Mouse (Mus musculus) CH12F3 (cell line): ENCODE data around the gene Grip1.

Experiments used
- in situ Hi-C: fragments of 300-500 bp; cut with MboI; formaldehyde crosslinking; loops from 2 replicates; pipeline ENCODE4 v1.14.3; 2020; ENCODE audit warnings: low sequenced_read_pairs

Grip1 gene

DNA sequence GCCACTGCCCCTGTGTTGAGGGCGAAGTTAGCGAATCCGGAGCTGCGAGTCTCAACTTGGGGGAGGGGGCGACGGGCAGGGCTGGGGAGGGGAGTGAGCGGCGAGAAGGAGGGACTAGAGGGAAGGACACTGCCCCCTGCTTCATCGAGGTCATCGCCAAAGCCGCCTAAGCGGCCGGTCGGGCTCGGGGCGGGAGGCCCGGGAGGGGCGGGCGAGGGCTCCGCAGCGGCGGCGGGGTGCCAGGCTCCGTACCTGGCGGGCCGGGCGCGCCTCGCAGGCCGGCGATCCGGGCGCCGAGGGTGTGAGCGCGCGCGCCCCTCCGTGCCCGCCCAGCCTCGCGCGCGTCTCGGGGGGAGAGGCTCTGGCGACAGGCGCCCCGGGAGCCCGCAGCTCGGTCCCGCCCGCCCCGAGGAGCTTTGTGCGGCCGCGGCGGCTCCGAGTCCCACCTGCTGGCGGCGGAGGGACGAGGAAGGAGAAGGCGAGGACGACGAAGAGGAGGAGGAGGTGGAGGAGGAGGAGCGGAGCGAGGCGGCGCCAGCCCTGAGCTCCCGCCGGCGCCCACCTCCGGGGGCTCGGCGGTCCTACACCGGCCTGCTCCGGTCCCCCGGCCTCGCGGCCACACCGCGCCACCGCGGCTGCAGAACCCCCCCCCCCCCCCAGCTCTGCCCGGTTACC is at the start of gene Grip1:
Gene Grip1 (plus strand): TSS at position 400 of the 675 bp plus-strand sequence.
- in situ Hi-C loops = no loop called here

DNA sequence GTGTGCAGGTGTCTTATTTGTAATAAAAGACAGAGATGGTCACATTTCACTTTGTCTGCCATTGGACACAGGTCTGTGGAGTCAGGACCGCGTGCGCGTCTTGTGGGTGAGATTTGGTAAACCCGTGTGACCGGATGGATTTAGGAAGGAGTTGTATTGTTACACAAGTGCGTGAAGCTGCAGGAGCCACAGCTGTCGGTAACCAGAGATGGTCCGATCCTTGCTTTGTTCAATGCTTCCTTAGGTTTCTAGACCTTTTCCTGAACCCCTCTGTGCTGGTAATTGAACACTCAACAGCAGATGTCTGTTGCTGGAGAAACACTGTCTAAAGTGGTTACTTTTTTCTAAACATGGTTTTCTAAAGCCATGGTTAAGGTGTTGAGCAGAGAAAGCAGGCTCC is 48.5 kb upstream of the Grip1 start:
- in situ Hi-C loops = no loop called here

DNA sequence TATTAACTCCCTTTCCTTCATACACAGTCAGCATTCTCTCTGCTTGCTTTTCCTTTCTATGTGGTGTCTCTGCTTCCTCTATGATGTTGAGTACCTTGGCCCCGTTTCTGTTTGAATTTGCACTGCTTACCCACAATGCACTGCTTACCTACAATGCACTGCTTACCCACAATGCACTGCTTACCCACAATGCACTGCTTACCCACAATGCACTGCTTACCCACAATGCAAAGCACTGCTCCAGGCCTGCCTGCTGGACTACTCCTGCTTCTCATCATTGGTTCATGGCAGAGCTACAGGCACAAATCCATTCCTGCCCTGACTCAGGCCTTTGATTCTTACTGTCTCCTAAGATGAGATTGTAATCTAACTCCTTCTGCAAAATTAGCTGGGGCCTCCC is 48.0 kb upstream of the Grip1 start:
- in situ Hi-C loops = no loop called here

DNA sequence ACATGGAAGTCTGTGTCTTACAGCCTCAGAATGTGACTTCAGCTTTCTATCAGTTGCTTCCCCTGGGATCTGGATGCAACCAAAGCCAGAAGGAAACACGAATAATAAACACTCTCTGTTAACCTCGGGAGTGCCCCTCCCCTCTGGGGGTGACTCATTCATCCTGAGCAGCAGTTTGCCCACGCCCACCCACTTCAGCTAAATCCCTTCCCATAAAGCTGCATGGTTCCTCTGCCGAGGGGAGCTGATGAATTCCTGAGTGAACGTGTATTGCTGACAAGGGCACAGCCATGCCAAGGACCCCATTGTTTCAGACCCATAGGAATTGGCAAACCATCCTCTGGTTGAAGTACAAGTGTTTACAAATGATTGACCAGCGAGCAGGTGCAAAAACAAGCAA is 45.3 kb upstream of the Grip1 start:
- in situ Hi-C loops = no loop called here

DNA sequence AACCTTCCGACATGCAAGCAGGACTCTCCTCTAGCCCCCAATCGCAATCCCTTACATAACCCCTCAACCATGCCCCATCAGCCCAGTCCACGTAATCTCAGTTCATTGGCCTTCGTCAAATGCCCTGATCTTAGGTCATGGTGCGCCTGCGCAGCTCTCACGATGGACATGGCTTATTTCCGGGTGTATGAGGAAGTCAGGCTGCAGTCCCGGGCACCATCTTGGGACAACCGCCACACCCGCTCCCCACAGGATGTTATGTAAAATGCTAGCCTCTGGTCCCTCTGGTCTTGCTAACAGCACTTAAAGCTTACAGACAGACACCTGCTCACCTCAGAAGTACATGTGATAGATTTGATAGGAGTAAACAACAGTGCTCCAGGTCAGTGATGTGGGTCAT is 40.4 kb upstream of the Grip1 start:
- in situ Hi-C loops = no loop called here

DNA sequence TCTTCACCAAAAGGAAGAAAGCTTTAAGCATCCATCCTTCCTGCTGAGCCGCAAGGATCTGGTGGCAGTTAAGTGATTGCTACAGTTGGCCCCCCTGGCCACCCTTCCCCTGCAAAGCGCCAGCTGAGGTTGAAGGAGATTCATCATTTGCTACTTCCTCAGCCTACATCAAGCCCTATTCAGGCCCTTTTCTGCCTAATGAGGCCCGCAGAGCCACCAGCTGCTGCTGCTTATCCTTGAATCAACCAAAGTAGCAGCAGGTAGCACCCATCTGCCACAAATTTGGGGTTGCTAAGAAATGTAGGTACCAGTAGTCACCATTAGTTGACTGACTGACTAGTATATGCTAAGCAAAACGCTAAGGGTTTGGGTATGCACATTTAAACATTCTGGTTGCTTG is 38.5 kb upstream of the Grip1 start:
- in situ Hi-C loops = no loop called here

DNA sequence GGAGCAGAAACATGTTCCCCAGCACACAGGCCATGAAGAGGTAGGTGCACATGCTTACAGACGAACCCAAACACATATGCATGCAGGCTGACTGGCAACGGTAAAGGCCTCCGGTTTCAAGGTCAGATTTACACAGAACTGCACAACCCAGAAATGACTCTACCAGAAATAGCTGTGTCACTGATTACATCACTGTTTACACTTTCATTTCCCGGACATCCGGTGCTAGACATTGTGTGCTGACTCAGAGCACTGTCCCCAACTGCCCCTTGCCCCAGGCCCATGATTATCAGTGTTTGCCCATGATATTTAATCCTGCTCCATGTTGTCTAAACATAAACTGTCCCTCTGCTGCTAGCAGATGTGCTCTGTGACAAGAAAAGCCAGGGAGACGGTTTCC is 32.2 kb upstream of the Grip1 start:
- in situ Hi-C loops = no loop called here

DNA sequence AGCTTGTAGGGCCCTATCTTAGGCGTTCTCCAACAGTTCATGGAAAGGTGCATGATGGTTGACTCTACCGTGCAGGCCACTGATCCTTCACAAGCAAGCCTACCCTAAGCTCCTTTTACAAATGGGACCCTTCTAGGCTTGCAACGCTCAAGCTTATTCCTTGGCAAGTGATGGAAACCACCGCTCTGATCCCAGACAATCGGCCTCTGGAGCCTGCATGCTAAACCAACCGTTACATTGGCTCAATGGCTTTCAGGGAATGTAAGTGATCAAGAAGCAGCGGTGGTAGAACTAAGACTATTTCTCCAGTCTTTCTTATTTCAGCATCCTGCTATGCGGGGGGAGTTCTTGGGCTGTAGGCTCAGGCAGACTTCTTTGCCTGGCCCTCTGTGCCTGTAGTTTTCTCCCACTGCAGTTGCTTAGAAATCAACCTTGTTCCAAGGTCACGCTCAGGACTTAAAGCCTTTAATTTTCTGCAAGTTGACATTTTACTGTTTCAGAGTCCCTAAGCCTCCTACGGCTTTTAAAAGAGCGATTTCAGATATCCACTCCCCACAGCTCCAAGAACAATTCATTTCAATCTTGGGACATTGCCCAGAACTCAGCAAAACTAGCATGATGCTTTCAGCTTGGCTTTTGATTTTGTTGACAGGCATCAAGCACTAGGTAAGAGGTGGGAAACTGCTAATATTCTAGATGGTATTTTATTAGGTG is 29.7 kb upstream of the Grip1 start:
- in situ Hi-C loops = no loop called here

DNA sequence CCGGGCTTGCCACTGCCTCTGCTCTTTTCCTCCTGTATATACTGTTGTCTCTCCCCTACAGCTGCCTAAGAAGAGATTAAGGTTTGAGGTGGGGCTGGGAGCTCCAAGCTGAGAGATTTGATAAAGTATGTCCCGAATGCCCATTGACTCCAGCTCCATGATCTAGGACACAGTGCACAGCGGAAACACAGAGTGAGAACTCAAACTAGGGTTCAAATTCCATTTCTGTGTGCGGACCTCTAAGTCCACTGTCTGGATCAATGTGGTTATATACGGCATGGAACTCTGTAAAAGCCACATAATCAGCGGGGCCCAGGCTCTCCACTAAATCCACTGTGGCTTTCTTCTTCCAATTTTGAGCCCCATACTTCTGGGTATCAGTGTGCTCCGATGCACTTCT is 26.0 kb upstream of the Grip1 start:
- in situ Hi-C loops = no loop called here

DNA sequence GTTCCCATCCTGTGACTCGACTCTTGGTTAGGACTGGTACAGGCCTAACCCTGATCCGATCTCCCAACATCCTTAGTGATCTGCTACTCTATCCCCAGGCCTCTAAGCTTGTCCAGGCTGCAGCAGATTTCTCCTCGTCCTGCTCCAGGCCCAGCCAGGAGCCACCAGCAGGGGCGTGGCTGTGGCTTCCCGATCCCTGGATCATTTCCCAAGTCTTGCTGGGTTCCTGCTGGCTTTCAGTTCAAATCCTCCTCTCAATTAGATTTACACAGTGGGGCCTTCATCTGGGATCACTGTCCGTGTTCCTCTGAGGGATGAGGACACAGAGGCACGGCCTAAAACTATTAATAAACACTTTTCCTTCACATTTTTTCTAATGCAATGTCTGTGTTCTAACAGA is 25.5 kb upstream of the Grip1 start:
- in situ Hi-C loops = no loop called here

DNA sequence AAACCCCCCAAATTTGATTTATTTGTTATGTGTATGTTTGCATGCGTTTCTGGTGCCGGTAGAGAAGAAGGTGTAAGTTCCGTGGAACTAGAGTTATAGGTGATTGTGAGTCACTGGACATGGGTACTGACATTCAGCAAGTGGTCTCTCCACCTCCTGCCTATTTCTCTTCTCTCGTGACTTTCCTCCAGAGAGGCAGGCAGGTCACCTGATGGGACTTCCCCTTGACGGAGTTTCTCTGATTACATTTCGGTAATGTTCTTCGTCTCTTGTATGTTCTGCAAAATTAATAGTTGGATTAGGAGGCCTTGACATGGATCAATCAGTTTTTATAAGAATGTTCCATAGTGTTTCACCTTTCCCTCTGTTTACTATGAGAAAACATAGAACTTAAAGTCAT is 23.4 kb upstream of the Grip1 start:
- in situ Hi-C loops = no loop called here

DNA sequence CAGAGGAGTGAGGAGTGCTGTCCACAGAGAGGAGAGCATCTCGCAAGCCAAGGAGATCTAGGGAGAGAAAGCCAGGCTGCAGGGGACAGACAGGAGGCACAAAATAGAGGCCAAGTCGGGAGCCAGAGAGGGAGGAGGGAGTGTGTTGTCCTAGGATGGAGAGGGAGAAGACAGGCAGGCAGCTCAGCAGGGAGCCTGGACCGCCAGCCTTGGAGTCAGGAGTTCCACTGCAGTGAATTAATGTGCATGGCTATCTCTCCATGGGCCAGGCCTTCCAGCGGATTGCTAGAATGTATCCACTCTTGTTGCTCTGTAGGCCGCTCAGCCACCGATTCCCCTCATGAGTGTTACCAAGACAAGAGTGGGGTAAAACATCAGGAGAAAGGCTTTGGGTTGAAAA is 21.8 kb upstream of the Grip1 start:
- in situ Hi-C loops = no loop called here

DNA sequence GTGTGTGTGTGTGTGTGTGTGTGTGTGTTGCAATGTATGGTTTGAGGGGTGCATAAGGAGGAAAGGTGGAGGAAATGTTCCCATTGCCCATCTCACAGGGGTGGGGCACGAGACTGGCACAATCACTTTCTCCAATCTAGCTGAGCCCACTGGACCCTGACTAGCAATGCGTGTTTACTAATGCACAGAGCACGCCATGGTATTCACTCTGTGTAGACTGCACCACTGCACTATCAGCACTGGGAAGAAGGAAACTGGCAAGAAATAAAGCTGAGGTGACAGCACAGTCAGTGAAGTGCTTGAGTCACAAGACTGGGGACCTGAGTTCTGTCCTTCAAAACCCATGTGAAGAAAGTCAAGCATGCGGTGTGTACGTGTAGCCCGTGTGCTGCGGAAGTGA is 17.8 kb upstream of the Grip1 start:
- in situ Hi-C loops = no loop called here

DNA sequence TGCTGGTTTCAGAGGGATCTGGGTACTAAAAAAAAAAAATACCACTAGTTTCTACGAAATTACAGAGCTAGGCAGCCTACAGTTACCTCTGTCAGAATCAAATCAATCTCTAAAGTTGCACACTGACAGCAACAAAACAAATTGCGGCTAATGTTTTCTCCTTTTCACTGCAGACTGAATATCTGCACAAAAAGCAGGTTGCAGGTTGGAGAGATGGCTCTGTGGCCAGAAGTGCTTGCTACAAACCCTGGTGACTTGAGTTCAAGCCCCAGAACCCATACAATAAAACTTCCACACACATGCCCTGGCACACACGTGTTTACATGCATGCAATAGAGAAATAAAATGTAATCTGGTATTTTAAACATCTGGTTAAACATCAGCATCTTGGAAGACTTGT is 16.3 kb upstream of the Grip1 start:
- in situ Hi-C loops = no loop called here

DNA sequence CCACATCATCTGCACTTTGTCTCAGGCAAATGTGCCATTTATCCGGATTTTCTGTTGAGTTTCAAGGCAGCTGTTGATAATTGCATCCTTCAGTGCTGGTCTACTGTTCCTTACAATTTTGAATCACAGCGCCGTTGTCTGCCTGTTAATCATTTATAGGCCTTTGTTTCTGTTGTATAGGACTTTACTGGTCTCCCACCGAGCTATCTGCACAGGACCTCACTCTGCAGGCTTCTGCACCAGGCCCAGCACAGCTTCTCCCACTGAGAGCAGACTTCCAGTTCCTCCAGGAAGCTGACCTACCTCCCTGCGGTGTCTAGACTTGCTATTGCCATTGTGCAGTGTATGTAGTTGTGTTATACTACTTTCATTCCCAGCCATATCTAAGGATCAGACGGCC is 11.9 kb upstream of the Grip1 start:
- in situ Hi-C loops = no loop called here

DNA sequence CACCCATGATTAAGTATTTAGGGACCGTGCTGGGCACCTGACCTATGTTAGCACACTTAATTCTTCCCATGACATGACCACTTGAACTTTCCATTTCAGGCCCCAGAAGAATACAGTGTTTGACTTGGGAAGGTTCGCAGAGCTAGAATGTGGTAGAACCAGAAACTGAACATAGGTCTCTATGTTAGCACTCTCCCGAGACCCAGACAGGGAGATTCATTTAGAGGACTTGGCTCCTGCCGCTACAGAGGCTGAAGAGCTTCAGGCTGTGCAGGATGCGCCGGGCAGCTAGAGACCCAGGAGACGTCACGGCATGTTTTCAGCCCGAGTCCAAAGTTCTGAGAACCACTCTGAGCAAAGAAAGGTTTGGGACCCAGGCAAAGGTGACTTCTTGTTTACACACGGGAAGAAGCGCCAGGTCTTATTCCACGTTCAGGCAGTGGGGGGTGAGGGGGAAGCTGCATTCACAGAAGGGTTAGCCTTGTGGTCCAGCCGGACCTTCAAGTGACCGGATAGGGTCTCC is 6.2 kb upstream of the Grip1 start:
- in situ Hi-C loops = no loop called here

DNA sequence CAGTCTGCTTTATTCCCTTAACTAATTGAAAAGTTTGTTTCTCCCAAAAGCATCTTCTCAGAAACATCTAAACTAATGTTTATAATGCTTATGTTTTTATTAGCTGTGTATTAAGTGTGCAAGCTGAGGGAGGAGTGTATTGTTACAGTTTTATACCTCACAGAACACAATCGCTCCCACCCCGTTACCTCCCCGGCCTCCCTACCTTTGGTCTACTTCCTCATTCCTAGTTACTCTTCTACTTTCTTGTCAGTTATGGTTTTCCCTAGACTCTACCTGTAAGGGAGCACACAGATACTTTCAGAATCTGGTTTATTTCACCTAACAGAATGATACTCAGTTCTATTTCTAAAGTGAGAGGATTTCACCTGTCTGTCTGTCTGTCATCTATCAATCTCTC is 5.7 kb upstream of the Grip1 start:
- in situ Hi-C loops = no loop called here

DNA sequence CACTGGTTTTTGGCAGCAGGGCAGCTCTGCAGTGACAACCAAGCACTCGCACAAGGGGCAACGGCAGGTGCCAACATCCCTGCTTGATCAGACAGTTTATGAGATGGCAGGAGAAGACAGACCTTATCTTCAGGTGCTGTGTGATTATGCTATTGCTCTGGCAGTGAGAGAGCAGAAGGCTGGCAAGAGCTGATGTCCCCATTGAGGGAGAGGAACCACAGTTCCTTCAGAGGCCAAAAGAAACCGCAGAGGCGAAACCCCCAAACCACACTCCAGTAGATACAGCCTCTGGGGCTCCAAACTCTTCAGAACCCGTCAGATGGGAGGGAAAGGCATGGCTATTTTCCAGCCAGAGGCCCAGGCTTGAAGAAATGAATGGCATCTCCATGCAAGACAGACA is 932 bp upstream of the Grip1 start:
- in situ Hi-C loops = no loop called here

DNA sequence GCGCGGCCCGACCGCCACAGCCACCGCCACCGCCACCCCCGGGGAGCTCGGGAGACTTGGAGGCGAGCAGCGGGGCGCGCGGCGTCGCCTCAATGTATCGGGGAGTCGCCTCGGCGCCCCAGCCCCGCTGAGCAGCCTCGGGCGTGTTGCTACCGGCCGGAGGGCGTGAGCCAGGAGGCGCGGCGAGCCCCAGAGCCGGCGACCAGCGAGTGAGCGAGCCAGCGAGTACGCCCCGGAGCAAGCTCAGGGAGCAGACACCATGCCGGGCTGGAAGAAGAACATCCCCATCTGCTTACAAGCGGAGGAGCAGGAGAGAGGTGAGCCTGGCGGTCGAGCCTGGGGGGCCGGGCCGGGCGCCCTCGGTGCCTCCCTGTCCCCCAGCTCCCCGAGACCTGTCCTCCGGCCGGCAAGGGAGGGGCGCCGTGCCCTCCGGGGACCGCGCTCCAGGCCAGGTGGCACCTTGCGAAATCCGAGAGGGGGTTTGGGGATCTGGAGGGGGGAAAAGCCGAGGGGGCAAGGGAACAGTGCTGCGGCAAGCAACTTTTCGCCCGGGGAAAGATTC is 557 bp downstream of the Grip1 start:
- in situ Hi-C loops = no loop called here

DNA sequence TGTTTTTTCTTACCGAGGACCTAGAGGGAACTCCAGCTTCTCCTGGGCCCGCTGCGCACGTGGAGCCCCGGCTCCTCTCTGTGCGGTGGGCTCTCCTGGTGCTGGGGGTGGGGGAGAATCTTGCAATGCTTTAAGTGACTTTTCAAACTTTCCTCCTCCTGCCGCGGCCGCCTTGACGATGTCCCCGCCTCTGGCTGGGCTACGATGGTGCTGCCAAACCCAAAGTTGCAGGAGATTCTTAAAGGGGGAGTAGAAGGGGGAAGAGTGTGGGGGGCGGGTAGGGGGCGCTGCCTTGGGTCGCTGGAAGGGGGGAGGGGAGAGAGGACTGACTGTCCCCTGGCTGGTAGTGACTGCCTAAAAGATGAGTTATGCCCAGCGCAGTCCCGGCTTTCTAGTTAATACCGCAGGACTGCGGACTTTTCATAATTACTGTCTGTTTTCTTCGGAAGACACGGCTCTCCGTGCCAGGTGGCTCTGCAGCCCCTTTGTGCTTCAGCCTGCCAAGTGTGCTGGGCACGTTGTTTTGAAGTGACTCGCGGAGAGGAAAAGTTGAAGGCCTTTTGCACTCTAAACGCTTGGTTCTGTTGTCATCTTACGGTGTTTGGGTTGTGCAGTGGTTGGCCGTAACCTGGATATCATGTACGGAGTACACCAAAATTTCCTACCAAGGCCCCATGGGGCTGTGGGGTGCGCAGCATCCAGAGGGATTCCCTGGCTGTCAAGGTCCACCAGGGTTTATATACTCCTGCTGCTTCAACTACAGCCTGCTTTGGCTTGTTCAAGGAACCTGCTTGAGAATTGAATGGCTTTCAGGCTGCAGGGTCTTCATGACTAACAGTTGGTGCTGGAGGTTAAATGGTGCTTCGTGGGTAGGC is 1.3 kb downstream of the Grip1 start:
- in situ Hi-C loops = no loop called here

DNA sequence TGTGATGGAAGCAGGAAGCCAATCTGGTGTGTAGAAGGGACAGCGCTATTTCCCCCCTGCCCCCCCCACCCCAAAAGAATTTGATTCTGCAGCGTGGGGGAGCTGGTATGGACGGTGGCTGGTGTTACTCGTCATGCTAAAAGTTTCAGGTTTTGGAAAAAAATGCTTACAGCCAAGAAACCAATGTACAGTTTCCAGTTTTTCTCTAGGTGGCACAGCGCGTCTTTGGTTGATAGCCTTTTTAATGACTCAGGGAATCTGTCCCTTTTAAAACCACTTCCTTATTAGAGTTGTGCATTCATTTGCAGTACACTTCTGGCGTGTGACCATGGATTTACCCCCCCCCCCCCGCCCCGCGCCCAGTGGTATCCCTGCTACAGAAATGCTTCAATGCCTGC is 1.9 kb downstream of the Grip1 start:
- in situ Hi-C loops = no loop called here
